Mouse (Mus musculus): Measurements from ENCODE around the gene Mt1. TPM values are rescaled to one million over a fixed set of nuclear protein-coding genes. Genes with fewer than 3 reads are reported as not detected.
A peak's percentile ranks its signal among the peaks of the same experiment; 100 is the strongest.
"Not testable (repeated sequence)": the region's sequence is repeated elsewhere in the genome, so short reads cannot be mapped to it uniquely, and the experiment has no call there.

Mt1 gene
- 131 and 201 TPM in 2 replicates for polyA plus RNA-seq (2016; fragmentation: Nextera tagmentation; extraction: Ambion mirVana)

GRCm38 (mm10) chr8:94178857-94179712 is at the start of gene Mt1:
Gene Mt1 (plus strand): TSS chr8:94179082.
- Histone ChIP-seq H3K4me1 (peaks cover 38% of the 10 kb centered on the region), H3K27ac (replicated peaks) (peak within 1 kb of the TSS; percentile 55; the same call in 1 of the 2 replicates), H3K27me3 (ENCODE audit: low read depth, poor library complexity, severe bottlenecking) (peaks cover 100% of the 10 kb centered on the region), H3K4me3 (peak within 1 kb of the TSS; percentile 58), H3K36me3 (no peaks in the 10 kb centered on the region), H3K9me3 (replicated peaks) (no peaks in the 10 kb centered on the region)
- under 1% methylated on average over 50 of the region's 50 CpGs for WGBS
- peak; percentile 76 for DNase-seq (ENCODE audit: low spot score)

- no peaks in the 10 kb centered on the region for H3K36me3 ChIP-seq
- H3K9me3 ChIP-seq (replicated peaks): no peaks in the 10 kb centered on the region
- no peaks in the 10 kb centered on the region for H3K4me1 ChIP-seq
- 84% methylated on average over 6 of the region's 6 CpGs for WGBS
- H3K27me3 ChIP-seq (ENCODE audit: low read depth, poor library complexity, severe bottlenecking): no peaks in the 10 kb centered on the region
- no peak for DNase-seq (ENCODE audit: low spot score)
- H3K27ac ChIP-seq (replicated peaks): no peak overlapping the region
- no peak overlapping the region for H3K4me3 ChIP-seq
Measured at GRCm38 (mm10) chr8:94129133-94129789, 49.6 kb upstream of the Mt1 start.

DNA sequence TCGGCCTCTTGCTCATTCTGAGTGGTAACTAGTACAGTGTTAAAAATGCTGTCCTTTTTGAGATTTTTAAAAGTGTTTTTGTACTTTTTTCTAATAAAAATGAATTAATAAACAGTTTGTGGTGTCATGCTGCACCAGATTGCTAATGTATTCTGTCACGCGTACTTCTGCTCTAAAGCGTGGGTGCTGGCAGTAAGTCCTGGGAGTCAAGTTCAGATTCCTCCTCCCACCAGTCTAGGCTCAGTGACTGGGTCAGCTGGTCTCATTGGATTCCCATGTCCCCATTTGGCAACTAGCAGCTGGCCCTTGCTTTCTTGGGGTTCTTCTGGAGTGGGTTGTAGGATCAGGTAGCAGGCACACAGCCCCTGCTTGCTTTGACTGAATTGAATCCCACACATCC is 48.8 kb upstream of the Mt1 start:
- DNase-seq (ENCODE audit: low spot score): no peak
- no peaks in the 10 kb centered on the region for H3K4me1 ChIP-seq
- H3K27me3 ChIP-seq (ENCODE audit: low read depth, poor library complexity, severe bottlenecking): no peaks in the 10 kb centered on the region
- H3K36me3 ChIP-seq: no peaks in the 10 kb centered on the region
- no peak overlapping the region for H3K27ac ChIP-seq (replicated peaks)
- 93% methylated on average over 4 of the region's 4 CpGs for WGBS
- H3K4me3 ChIP-seq: no peak overlapping the region
- H3K9me3 ChIP-seq (replicated peaks): no peaks in the 10 kb centered on the region

GRCm38 (mm10) chr8:94132096-94132495 is 46.8 kb upstream of the Mt1 start:
- no peak overlapping the region for H3K4me3 ChIP-seq
- 87% methylated on average over 5 of the region's 5 CpGs for WGBS
- DNase-seq (ENCODE audit: low spot score): no peak
- H3K4me1 ChIP-seq: no peaks in the 10 kb centered on the region
- no peaks in the 10 kb centered on the region for H3K9me3 ChIP-seq (replicated peaks)
- H3K27me3 ChIP-seq (ENCODE audit: low read depth, poor library complexity, severe bottlenecking): no peaks in the 10 kb centered on the region
- H3K36me3 ChIP-seq: no peaks in the 10 kb centered on the region
- no peak overlapping the region for H3K27ac ChIP-seq (replicated peaks)

DNA sequence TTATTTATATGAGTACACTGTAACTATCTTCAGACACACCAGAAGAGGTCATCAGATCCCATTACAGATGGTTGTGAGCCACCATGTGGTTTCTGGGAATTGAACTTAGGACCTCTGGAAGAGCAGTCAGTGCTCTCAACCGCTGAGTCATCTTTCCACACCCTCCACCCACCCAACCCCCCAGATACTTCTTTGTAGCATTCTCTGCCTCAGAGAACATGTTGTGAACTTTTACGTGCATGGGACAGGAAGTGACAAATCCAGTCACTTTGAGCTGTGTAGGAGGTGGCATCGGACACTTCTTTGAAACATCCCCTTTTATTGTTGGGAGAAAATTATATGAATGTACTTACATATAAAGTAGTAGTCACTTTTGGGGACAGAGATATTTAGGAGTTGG is 44.3 kb upstream of the Mt1 start:
- not testable (repeated sequence) for DNase-seq (ENCODE audit: low spot score); H3K4me1 ChIP-seq; H3K9me3 ChIP-seq (replicated peaks); H3K4me3 ChIP-seq; H3K36me3 ChIP-seq; H3K27me3 ChIP-seq (ENCODE audit: low read depth, poor library complexity, severe bottlenecking); H3K27ac ChIP-seq (replicated peaks)
- WGBS: 78% methylated on average over 3 of the region's 3 CpGs

- Histone ChIP-seq H3K9me3 (replicated peaks) (no peaks in the 10 kb centered on the region), H3K27ac (replicated peaks) (no peak overlapping the region), H3K4me3 (no peak overlapping the region), H3K4me1 (no peaks in the 10 kb centered on the region), H3K36me3 (no peaks in the 10 kb centered on the region), H3K27me3 (ENCODE audit: low read depth, poor library complexity, severe bottlenecking) (no peaks in the 10 kb centered on the region)
- 89% methylated on average over 6 of the region's 6 CpGs for WGBS
- no peak for DNase-seq (ENCODE audit: low spot score)
Measured at GRCm38 (mm10) chr8:94135556-94135955, 43.3 kb upstream of the Mt1 start.

- WGBS: 79% methylated on average over 7 of the region's 7 CpGs
- Histone ChIP-seq H3K36me3 (no peaks in the 10 kb centered on the region), H3K4me3 (no peak overlapping the region), H3K4me1 (no peaks in the 10 kb centered on the region), H3K9me3 (replicated peaks) (no peaks in the 10 kb centered on the region), H3K27ac (replicated peaks) (no peak overlapping the region), H3K27me3 (ENCODE audit: low read depth, poor library complexity, severe bottlenecking) (no peaks in the 10 kb centered on the region)
- DNase-seq (ENCODE audit: low spot score): no peak
Measured at GRCm38 (mm10) chr8:94136192-94136591, 42.7 kb upstream of the Mt1 start.

DNA sequence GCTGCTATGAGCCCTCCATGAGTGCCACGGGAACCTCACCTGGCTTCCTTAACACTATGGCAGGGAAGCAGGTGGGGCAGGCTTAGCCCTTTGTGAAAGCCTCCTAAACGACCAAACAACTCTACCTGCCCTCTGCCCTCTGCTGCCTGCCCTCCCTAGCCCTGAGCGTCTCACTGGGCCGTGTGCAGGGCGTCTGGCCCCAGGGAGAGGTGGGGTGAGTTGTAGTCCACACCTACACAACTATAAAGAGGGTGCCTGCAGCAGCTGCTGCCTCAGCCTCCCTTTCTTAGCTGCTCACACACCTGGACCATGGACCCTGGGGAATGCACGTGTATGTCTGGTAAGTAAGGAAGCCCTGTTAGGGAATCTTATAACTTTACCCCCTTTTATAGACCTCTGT is 41.9 kb upstream of the Mt1 start, which contains the start of gene Mt4:
Gene Mt4 (plus strand): TSS at position 265 of the 400 bp plus-strand sequence.
- no peaks in the 10 kb centered on the region for H3K36me3 ChIP-seq
- H3K27me3 ChIP-seq (ENCODE audit: low read depth, poor library complexity, severe bottlenecking): no peaks in the 10 kb centered on the region
- DNase-seq (ENCODE audit: low spot score): no peak
- WGBS: 66% methylated on average over 6 of the region's 6 CpGs
- no peaks in the 10 kb centered on the region for H3K9me3 ChIP-seq (replicated peaks)
- no peak within 1 kb of the TSS for H3K27ac ChIP-seq (replicated peaks)
- H3K4me1 ChIP-seq: no peaks in the 10 kb centered on the region
- H3K4me3 ChIP-seq: no peak within 1 kb of the TSS

DNA sequence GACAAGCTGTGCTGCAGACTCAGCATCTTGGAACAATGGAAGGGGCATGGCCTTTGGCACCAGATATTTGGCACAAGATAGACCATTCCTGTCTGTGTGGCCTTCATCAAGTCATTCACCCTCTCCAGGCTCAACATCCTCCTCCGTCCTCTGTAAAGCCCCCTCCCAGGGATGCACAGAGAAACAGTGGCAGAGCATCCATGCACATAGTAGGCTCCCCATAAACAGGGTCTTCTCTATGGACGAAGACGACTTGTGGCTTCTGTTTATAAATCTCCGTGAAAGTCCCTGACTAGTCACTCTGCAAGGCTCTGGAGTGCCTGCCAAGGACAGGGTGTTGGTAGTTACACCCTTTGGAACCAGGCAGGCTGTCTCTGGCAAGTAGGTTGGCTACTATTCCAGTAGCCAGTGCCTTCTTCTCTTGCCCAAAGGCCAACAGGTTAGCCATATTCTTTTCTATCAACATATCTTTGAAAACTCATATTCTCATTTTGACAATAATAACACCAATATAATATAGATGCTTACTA is 38.6 kb upstream of the Mt1 start:
- Histone ChIP-seq H3K36me3 (no peaks in the 10 kb centered on the region), H3K27me3 (ENCODE audit: low read depth, poor library complexity, severe bottlenecking) (no peaks in the 10 kb centered on the region), H3K4me3 (no peak overlapping the region), H3K9me3 (replicated peaks) (no peaks in the 10 kb centered on the region), H3K27ac (replicated peaks) (no peak overlapping the region), H3K4me1 (no peaks in the 10 kb centered on the region)
- DNase-seq (ENCODE audit: low spot score): no peak
- WGBS: 80% methylated on average over 4 of the region's 4 CpGs

- Histone ChIP-seq H3K36me3 (no peaks in the 10 kb centered on the region), H3K9me3 (replicated peaks) (no peaks in the 10 kb centered on the region), H3K27me3 (ENCODE audit: low read depth, poor library complexity, severe bottlenecking) (peaks cover 34% of the 10 kb centered on the region), H3K4me1 (peaks cover 27% of the 10 kb centered on the region), H3K4me3 (no peak overlapping the region), H3K27ac (replicated peaks) (no peak overlapping the region)
- 37% methylated on average over 5 of the region's 5 CpGs for WGBS
- no peak for DNase-seq (ENCODE audit: low spot score)
Measured at GRCm38 (mm10) chr8:94148236-94148635, 30.6 kb upstream of the Mt1 start.

DNA sequence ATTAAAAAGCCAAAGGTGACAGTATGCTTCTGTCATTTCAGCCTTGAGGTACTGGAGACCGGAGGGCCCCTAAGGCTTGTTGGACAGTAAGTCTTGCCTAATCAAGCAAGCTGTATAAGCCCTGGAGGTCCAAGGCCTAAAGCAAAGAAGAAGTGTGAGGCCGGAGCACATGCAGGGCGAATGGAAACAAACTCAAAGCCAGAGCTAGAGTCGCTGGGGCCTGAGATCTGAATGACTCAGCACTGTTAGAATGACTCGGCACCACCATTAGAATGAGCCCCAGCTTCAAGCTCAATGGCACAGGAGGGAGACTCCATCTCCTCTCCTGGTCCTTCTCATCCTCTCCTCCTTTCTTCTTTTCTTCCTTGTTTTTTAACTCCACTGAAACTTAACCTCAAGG is 28.0 kb upstream of the Mt1 start:
- 80% methylated on average over 5 of the region's 5 CpGs for WGBS
- Histone ChIP-seq H3K27me3 (ENCODE audit: low read depth, poor library complexity, severe bottlenecking) (peaks cover 51% of the 10 kb centered on the region), H3K36me3 (no peaks in the 10 kb centered on the region), H3K4me1 (peaks cover 43% of the 10 kb centered on the region), H3K4me3 (no peak overlapping the region), H3K27ac (replicated peaks) (no peak overlapping the region), H3K9me3 (replicated peaks) (no peaks in the 10 kb centered on the region)
- no peak for DNase-seq (ENCODE audit: low spot score)

DNA sequence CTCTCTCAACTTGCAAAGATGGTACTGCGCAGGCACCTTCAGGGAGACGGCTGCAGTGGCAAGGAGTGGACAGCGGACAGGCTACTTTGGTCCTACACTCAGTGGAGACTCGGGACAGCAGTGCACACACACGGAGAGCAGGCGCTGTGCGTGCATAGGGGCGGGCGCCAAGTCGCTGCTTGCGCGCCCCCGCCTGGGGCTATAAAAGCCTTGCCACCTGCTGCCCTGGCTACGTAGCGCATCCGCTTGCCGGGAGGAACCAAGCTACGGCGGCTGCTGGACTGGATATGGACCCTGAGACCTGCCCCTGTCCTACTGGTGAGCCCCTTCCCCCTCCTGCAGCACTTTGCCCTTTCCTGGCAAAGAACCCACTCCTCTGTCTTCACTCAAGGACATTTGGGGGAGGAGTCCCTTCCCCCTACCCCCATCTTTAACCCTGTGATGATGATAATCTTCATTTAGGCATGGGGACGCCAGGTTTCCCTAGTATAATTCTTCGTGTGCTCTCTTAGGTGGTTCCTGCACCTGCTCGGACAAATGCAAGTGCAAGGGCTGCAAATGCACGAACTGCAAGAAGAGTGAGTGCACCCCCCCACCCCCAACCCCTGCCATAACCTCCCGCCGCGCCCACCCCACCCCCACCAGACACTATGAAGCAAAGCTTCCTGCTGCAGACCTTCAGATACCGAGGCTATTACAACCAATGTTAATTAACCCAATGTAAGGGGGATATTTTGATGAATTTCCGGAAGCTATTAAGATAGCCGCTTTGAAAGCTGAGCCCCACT is 26.2 kb upstream of the Mt1 start, which contains the start of gene Mt3:
Gene Mt3 (plus strand): TSS at position 95 of the 788 bp plus-strand sequence.
- H3K36me3 ChIP-seq: no peaks in the 10 kb centered on the region
- H3K9me3 ChIP-seq (replicated peaks): no peaks in the 10 kb centered on the region
- WGBS: 3% methylated on average over 29 of the region's 29 CpGs
- peaks cover 51% of the 10 kb centered on the region for H3K27me3 ChIP-seq (ENCODE audit: low read depth, poor library complexity, severe bottlenecking)
- H3K4me3 ChIP-seq: peak within 1 kb of the TSS; percentile 58
- peak; percentile 77 for DNase-seq (ENCODE audit: low spot score)
- H3K27ac ChIP-seq (replicated peaks): peak within 1 kb of the TSS; percentile 65
- H3K4me1 ChIP-seq: peaks cover 47% of the 10 kb centered on the region
